Mouse (Mus musculus): ENCODE results near the gene Ctnnbl1.

Ctnnbl1 gene

DNA sequence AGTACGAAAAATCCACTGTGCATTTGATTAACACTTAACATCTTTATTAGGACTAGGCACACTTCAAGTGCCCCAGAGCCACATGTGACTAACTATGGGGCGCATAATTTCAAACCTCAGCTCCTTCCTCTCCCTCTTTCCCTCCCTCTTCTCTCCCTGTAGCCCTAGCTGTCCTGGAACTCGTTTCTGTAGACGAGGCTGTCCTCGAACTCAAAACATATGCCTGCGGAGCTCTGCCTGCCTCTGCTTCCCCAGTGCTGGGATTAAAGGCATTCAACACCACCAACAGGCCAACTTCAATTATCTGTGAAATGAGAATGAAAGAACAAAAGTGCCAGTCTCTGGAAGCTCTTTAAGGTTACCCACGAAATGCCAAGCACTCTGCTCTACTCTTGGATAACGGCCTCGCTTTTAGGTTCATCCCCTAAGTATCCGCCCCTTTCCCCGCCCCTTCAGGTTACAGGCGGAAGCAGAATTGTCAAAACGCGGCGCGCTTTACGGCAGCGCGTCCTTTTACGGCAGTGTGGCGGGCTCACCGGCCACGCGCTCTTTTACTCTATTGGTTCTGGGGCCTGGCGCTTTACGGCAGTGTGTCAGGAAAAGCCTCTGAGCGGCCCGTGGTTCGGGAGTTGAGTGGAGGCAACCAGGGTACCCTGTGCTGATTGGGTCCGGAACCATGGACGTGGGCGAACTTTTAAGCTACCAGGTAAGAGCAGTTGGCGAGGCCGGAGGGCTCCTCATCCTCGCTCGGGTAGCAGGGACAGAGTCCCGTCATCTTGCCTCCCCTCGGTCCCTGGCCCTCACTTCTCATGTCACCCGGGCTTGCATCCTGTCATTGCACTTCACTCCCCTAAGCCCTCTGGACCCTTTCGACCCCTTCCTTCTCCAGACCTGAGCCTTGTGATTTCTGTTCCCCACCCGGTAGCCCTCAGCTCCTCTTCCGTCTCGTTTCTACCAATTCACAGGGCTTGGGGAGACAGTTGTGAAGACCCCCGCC lies at the start of gene Ctnnbl1:
TSS of gene Ctnnbl1 (plus strand) at position 548 of the 997 bp plus-strand sequence.
- peak; percentile 96 for DNase-seq (ENCODE audit: low spot score)

DNA sequence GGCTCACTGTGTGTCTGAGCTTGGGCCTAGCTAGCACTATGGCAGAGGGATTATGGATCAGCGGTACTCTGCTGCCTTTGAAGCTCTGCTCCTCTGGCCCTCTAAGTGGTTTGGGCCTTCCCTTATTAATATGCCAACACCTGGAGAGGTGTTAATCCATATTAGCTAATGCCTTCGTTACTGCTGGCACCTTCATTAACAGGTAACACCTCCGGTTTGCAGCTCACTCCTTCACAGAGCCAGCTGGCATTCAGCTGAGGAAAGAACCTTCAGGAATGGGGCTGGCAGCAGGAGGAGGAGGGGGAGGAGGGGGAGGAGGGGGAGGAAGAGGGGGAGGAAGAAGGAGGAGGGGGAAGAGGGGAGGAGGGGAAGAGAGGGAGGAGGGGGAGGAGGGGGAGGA lies 49.7 kb upstream of the Ctnnbl1 start:
- no peak for DNase-seq (ENCODE audit: low spot score)

DNA sequence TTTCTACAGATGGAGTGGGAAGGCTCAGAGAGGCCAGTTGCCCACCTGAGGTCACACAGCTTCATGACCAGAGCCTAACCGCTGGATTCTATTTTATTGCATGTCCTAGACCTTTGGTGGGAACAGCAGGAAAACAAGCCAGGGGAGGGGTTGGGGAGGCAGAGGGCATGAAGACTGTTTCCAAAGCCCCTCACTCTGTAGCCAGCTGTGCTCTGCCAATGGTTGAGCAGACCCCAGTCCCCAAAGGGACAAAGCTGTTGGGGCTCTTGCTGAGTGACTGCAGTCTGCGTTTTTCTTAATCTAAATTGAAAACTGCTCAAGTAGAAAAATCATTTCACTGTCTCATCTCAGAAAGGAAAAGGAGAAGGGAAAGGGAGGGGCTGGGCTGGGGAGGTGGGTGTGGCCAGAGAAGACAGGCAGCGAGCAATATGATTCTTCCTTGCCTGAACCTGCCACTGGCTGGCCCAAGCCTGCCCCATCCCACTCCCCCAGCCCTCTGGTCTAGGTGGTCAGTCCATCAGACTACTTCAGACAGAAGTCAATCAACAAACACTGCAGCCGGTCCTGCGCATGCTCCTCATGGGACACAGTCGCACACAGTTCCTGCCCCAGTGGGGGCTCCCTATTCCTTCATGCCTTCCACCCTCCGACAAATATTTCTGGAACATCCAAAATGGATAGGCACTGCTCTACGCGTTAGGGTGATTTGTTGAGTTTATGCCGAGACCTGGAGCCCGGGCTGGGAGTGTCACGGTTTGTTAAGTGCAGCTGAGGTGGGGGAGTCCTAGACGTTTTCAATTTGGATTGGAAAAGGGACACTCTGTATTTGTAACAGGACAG lies 45.7 kb upstream of the Ctnnbl1 start:
- no peak for DNase-seq (ENCODE audit: low spot score)

GRCm38 (mm10) chr2:157692365-157692932 lies 44.8 kb upstream of the Ctnnbl1 start:
- no peak for DNase-seq (ENCODE audit: low spot score)

GRCm38 (mm10) chr2:157693576-157693975 lies 43.6 kb upstream of the Ctnnbl1 start:
- no peak for DNase-seq (ENCODE audit: low spot score)

DNA sequence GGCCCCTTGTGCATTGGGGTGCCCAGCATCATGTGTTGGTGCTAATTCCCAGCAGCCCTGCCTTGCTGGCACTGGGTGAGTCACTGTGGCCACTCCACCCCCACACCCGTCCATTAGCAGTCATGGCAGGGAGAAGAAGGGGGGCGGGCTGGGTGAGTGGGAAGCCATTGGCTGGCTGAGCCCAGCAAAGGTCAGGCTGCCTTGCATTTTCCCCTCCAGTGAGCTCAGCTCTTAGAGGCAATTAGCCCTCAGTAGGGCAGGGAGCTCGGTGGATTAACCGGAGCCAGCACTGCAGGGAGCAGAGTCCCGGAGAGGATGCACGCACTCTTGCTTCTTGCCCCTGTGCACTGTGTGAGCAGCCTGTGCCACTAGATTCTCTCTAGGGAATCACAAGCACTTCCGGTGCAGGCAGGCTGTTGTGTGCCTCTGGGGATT lies 40.9 kb upstream of the Ctnnbl1 start:
- DNase-seq (ENCODE audit: low spot score) = peak; percentile 39

DNA sequence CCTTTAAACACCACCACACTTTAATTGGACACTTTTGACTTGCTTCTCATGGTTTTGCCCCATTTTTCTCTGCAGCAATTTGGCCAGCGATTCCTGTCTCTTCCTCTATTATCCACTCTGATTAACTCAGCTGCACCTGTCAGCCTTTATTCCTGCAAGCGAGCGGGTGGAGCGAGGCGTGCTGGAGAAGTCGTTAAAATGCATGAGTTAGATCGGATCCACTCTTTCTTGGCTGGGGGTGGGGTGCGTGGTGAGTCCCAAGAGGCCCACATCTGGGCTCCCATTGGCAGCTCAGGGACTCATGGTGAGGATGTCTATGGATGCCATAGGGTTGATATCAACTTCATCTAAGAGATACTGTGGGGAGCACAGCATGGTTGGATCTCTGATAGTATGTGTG lies 34.0 kb upstream of the Ctnnbl1 start:
- no peak for DNase-seq (ENCODE audit: low spot score)

DNA sequence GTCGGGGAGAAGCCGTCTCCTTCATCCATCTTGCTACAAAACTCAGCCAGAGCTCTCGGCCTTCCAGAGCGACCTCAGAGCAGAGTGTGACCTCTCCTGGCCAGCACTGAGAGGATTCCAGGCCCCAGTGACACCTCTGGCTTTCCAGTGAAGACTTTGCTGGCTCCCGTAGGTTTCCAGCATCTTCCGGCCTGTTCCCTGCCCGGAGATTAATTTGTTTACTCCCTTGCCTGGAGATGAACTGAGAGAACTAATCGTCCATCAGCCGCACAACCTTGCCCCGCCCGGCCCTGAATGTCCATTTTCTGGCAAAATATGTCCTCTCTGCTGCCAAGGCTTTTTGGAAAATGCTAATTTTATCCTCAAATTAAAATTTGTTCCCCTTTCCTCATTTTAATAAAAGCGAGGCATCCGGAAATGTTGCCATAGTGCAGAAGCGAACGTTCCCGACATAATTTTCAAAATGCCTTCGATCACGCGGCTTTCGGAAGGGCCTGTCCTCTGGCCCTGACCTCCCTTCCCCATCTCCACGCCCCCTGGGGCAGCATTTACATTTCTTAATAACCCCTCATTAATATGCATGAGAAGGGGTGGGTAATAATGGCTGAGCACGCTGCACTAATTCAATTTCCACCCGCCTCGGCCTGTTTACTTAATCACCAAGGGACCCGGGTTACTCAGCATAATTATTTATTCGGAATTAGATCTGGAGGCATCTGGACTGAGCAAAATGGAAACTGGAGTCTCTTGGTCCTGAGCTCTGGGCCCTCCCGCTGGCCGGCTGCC lies 32.0 kb upstream of the Ctnnbl1 start:
- DNase-seq (ENCODE audit: low spot score) = no peak

GRCm38 (mm10) chr2:157705777-157706158 lies 31.4 kb upstream of the Ctnnbl1 start:
- DNase-seq (ENCODE audit: low spot score) = no peak

GRCm38 (mm10) chr2:157707191-157707923 lies 29.8 kb upstream of the Ctnnbl1 start:
- no peak for DNase-seq (ENCODE audit: low spot score)

DNA sequence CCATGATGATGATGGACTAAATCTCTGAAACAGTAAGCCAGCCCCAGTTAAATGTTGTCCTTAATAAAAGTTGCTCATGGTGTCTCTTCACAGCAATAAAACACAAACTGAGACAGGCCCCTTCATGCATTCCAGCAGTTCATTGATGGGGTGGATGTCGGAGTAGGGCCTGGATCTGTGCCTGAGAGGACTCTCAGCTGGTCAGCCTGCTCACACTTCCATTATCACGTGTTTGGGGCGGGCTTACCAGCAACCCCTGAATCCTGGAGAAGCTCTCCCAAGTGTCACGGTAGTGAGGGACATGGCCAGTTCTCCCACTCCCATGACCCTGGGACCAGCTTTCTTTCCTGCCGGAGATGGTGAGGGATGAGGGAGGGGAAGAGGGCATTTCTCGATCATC lies 24.5 kb upstream of the Ctnnbl1 start:
- no peak for DNase-seq (ENCODE audit: low spot score)

DNA sequence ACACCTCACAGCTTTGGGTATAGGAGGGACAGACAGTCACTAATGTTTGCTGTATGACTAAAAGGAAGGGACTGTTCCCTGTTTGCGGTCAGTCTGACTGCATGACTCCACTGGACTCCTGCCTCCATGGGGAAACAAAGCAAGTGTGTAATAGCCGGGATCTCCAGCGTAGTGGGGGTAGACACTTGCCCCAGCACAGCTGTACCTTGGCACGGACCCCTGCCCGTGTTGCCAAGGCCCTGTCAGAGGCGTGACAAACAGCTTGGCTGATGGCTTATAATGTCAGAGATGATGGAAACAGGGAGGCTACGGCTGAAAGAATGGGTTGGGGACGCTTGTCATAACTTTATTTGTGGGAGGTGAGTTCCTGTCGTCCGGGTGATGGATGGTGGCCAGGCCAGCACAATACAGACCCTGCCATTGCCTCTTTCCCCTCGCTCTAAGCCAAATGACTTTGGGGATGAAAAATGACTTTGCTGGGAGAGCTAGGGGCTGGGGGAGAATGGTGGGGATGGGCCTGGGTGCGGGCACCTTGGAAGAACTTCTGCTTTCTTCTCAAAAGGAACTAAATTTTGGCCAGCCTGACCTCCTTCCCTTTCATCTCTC lies 21.5 kb upstream of the Ctnnbl1 start:
- DNase-seq (ENCODE audit: low spot score) = peak; percentile 51

DNA sequence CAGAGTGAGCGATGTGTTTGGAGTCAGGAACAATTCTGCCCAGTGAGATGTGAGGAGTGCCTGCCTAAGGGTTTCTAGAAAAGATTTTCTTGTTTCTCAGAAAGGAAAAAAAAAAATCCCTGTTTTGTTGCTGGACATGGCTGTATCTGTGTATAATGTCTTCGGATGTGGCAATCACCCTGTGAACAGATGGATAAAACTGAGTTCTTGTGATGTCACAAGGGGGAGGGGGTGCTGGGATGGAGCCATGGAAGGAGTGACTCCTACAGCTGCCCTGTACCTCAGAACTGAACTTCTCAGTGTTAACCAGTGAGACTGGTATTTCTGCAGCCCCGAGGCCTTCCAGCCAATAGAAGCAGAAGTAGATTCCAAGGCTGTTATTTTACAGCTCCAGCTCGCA lies 18.8 kb upstream of the Ctnnbl1 start:
- DNase-seq (ENCODE audit: low spot score) = no peak

GRCm38 (mm10) chr2:157723883-157724573 lies 13.2 kb upstream of the Ctnnbl1 start:
- DNase-seq (ENCODE audit: low spot score) = no peak

DNA sequence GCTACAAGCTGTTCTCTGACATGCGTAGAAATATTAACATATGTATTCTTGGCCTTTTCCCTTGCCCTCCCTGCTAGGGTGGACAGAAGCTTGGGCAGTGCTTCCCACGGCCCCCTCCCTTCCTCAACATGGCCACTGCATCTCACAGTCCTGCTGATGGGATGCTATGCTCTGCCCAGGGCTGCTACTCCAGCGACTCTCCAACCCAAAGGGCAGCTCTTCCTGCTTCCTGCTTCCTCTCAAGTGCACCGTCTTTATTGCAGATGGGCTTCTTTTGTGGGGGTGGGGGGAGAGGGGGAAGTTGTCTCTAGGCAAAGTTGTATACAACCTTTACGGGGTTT lies 12.7 kb upstream of the Ctnnbl1 start:
- DNase-seq (ENCODE audit: low spot score) = no peak

DNA sequence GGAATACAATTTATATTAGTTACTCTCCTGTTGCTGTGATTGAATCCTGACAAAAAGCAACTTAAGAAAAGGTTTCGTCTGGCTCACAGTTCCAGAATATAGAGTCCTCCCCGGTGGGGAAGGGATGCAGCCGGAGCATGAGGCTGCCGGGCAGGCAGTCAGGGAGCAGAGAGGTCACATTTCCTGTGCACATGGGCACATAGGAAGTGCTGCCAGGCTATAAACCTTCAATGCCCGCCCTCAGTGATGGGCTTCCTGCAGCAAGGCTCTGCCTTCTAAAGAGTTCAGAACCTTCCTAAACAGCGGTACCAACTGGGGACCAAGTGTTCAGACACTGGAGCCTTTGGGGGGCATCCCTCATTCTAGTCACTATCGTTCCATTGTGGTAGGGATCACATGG lies 7.4 kb downstream of the Ctnnbl1 start:
- no peak for DNase-seq (ENCODE audit: low spot score)

- no peak for DNase-seq (ENCODE audit: low spot score)
Measured at GRCm38 (mm10) chr2:157745735-157746134, 8.5 kb downstream of the Ctnnbl1 start.

DNA sequence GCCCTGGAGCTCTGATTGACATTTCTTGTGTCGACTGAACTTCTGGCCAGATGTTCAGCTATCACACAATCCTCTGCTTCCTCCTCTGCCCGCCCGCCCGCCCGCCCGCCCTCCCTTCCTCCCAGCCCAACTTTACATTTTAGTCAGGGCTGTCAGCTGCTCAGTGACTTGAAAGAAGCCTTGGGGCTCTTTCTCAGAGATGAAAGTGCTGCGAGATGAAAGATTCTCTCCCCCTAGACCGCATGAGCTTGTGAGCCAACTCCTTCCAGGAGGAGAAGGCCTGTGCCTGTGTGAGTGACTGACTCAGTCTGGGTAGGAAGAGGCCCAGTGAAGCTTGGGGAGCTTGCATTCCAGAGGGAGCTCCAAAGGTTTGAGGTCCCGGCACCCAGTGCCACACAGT lies 9.4 kb downstream of the Ctnnbl1 start:
- no peak for DNase-seq (ENCODE audit: low spot score)

GRCm38 (mm10) chr2:157747989-157748388 lies 10.8 kb downstream of the Ctnnbl1 start:
- DNase-seq (ENCODE audit: low spot score) = no peak

GRCm38 (mm10) chr2:157750481-157750880 lies 13.3 kb downstream of the Ctnnbl1 start:
- no peak for DNase-seq (ENCODE audit: low spot score)
